Mouse (Mus musculus) left cerebral cortex, adult 2 months (tissue): ENCODE measurements around the gene Tmem192. TPM values are rescaled to one million over a fixed set of nuclear protein-coding genes. Genes with fewer than 3 reads are reported as not detected.
"Not testable (repeated sequence)": the region's sequence is repeated elsewhere in the genome, so short reads cannot be mapped to it uniquely, and the experiment has no call there.

ENCODE experiments used
- DNase-seq, 2 experiments: peaks; one replicate each; pipeline ENCODE4 v3.0.0; 2021 to 2022; ENCODE audit warnings: low spot score in 2 of 2, mixed read lengths in 1 of 2; ENCODE audit errors: extremely low spot score in 1 of 2
- H3K27ac ChIP-seq: fragments of 200-600 bp; 2 replicates; pipeline ENCODE4 v1.8.1; 2022
- H3K4me3 ChIP-seq: fragments of 200-600 bp; 2 replicates; pipeline ENCODE4 v1.8.1; 2022
- CTCF ChIP-seq: fragments of 200-600 bp; IDR thresholded peaks from 2 replicates; pipeline ENCODE4 v1.8.1; 2022; ENCODE audit warnings: antibody characterized with exemption, mild to moderate bottlenecking, moderate library complexity
- intact Hi-C: fragments of 180-260 bp; cut with DNase I; formaldehyde crosslinking; loops from one replicate; pipeline ENCODE4 v1.15.1; 2025
- total RNA-seq, 2 experiments: library from RNA; stranded (reverse); gene quantifications; 2 replicates each; pipeline ENCODE4 v1.2.3; 2021

Tmem192 gene
- total RNA-seq, 2 experiments from 2014 or later, result 24.0 to 24.1 TPM

GRCm38 (mm10) chr8:64983150-64983897, 36.3 kb downstream of the Tmem192 start:
- no peak for DNase-seq
- no peak for TF ChIP-seq CTCF
- no peak overlapping the region for H3K27ac ChIP-seq
- no peak overlapping the region for H3K4me3 ChIP-seq
- intact Hi-C loops, result no loop called here

- TF ChIP-seq CTCF, result no peak
- H3K4me3 ChIP-seq, result no peak within 1 kb of the TSS
- no peak within 1 kb of the TSS for H3K27ac ChIP-seq
- DNase-seq, result no peak
- intact Hi-C loops, result no loop called here
Measured at GRCm38 (mm10) chr8:64987731-64988130, 40.7 kb downstream of the Tmem192 start, which contains the start of gene Trim75. Trim75 (minus strand) TSS chr8:64987831.

GRCm38 (mm10) chr8:64998806-64999365, 51.9 kb downstream of the Tmem192 start:
- no peak for TF ChIP-seq CTCF
- no peak overlapping the region for H3K4me3 ChIP-seq
- DNase-seq, result no peak
- H3K27ac ChIP-seq, result no peak overlapping the region
- intact Hi-C loops, result no loop called here

- H3K27ac ChIP-seq, DNase-seq, intact Hi-C loops, H3K4me3 ChIP-seq: not testable (repeated sequence)
Measured at GRCm38 (mm10) chr8:65007616-65008015, 60.6 kb downstream of the Tmem192 start.

- TF ChIP-seq CTCF, result no peak
- no peak for DNase-seq
- H3K27ac ChIP-seq, result no peak within 1 kb of the TSS
- H3K4me3 ChIP-seq, result no peak within 1 kb of the TSS
- intact Hi-C loops, result no loop called here
Measured at GRCm38 (mm10) chr8:65018423-65018822, 71.4 kb downstream of the Tmem192 start, which contains the start of the genes Trim61 and Trim60. Trim61 (minus strand) TSS chr8:65018523. Trim60 (minus strand) TSS chr8:65018584.

Other genes with a start within 250 kb of the Tmem192 start
- gene Msmo1, start 213.4 kb upstream of the Tmem192 start, total RNA-seq, result 10 to 100 TPM; 83.5 to 87.8 TPM
- 100 to 1,000 TPM; 158 to 173 TPM for gene Klhl2, start 97.2 kb upstream of the Tmem192 start, total RNA-seq
- gene Trim75, start 40.6 kb downstream of the Tmem192 start, total RNA-seq, result not detected
- not detected for gene Trim61, start 71.3 kb downstream of the Tmem192 start, total RNA-seq
- not detected for gene Trim60, start 71.4 kb downstream of the Tmem192 start, total RNA-seq
- not detected for gene Apela, start 90.2 kb downstream of the Tmem192 start, total RNA-seq
- not detected for gene Gm10663, start 127.8 kb downstream of the Tmem192 start, total RNA-seq
- gene BC030870, start 182.4 kb downstream of the Tmem192 start, total RNA-seq, result not detected